Mouse (Mus musculus) mesoderm, embryonic 11.5 days (tissue): Measurements from ENCODE around the gene Dnah17.

ENCODE experiments used
- DNase-seq: peaks from one replicate; pipeline ENCODE4 v3.0.0-alpha.2; 2012; ENCODE audit warnings: low read depth, low spot score

The Dnah17 gene

DNA sequence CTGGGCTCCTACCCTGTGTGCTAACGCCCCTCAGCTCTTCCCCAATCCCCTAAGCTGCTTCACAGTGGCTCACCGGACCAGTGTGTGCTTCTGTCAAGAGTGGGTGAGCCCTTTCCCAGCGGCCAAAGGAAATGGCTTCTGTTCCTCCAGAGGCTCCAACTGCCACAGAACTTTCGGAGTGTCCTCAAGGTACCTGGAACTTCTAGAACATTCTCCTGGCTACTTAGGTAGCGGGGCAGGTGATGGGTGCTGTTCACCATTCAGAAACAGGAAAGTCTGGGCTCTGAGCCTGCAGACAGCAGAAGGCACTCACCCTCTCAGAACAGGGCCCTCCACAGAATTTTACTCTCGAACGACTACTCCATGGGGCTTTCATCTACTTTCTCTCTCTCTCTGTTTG, at the start of gene Dnah17:
TSS of gene Dnah17 (minus strand) at position 101 of the 400 bp plus-strand sequence.
- DNase-seq: no peak

DNA sequence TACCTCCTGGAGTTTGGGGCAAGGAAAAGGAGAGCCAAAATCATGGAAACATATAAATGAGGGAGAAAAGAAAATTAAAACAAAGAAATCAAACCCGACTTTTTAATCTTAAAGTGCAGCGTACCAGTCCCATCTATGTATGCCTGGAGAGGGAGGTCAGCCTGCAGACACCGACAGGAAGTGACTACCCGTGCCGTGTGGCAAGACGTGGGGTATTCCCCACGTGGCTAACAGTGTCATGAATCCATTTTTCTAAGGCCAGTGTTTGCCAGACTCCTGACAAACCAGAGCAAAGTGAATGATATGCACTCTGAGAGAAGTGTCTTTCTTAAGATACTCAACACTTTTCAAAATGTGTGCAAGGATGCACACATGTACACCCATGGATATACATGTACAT, 49.8 kb upstream of the Dnah17 start:
- DNase-seq: no peak

- no peak for DNase-seq
Observed at GRCm38 (mm10) chr11:118178236-118178635, 47.8 kb upstream of the Dnah17 start.

DNA sequence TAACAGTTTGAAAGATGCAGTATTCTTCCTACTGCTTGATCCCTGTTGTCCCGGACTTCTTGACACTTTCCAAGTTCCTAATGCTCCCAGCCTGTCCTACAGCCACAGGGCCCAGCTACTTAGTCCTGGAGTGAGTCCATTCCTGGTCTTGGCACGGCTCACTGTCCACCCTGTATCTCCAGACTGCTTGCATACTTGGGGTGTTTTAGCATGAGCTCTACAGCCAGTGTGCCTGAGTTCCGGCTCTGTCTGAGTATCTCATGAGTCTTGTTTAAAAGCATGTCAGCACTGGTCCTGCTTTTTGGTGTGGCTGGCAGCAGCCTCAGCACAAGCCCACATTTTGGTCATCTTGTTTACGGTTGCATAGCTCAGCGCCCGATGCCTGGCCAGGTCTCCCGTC, 44.3 kb upstream of the Dnah17 start:
- no peak for DNase-seq

DNA sequence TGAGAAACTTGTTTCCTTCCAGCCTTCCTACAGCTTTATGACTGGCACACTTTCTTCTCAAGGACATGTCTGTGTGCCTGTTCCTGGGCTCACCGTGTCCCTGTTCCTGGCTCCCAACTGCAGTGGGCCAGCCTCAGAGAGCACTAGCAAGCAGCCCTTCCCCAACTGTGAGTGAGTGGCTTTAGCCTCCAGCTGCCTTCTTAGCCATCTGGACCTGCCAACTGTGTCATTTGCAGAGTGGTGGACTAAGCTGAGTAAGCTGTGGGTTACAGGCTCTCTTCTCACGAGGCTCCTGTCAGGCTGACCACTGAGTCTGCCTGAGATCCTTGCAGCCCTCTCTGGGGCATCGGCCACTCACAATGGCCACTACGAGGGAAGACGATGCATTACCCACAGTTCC, 42.3 kb upstream of the Dnah17 start:
- no peak for DNase-seq

- DNase-seq: no peak
Observed at GRCm38 (mm10) chr11:118170333-118170732, 39.9 kb upstream of the Dnah17 start.

- DNase-seq: no peak
Observed at GRCm38 (mm10) chr11:118168714-118169113, 38.3 kb upstream of the Dnah17 start.

DNA sequence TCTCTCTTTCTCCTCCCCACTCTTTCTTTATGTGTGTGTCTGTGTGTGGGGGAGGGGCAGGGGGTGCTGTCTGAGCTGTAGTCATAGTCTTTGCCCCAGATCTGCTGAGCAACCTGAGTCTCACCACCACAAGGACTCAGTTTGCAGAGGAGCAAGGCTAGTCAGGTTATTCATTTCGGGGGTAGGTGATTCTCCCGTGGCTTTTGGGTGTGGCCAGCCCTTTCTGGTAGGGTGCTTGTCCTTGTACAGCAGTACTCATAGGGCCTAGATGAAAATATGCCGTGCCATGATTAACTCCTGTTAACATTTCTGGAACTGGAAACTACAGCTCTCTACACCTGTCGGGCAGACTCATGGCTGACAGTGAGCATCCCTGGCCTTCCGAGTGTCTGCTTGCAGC, 36.2 kb upstream of the Dnah17 start:
- no peak for DNase-seq

- no peak for DNase-seq
Observed at GRCm38 (mm10) chr11:118165681-118166080, 35.2 kb upstream of the Dnah17 start.

DNA sequence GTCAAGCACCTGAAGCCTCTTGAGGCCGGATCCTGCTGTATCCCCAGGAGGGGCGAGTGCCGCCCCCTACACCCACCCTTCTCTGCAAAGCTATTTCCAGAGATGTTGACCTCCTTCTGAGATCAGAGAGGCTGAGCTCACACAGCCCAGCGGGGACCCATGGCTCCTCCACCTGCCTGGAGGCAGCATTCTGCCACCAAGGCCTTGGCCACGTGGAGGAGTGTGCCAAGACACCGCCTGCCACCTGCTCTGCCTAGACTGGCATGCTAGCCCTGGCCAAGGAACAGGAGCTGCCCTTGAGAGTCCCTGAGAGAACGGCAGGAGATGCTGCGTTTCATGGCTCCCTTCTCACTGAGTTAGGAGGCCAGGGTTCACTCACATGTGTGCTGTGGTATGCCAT, 34.1 kb upstream of the Dnah17 start:
- no peak for DNase-seq

GRCm38 (mm10) chr11:118162245-118162644, 31.8 kb upstream of the Dnah17 start:
- no peak for DNase-seq

DNA sequence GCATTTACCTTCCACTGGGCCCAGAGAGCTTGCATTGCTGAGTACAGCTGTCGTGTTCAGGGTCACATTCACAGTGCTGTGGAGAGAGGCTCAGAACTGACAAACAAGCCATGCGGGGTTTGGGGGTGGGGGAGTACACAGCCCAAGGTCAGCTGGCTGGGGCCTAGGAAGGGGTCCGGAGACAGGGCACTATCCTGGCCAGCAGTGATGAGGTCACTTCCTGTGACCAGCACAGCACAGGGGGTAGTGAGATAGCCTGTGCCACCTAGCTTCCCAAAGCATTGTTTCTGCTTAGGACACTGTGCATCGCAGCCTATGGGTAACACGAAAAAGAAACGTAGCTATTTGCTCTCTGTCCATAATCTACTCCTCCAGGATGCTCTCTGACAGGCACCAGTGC, 30.8 kb upstream of the Dnah17 start:
- DNase-seq: no peak

DNA sequence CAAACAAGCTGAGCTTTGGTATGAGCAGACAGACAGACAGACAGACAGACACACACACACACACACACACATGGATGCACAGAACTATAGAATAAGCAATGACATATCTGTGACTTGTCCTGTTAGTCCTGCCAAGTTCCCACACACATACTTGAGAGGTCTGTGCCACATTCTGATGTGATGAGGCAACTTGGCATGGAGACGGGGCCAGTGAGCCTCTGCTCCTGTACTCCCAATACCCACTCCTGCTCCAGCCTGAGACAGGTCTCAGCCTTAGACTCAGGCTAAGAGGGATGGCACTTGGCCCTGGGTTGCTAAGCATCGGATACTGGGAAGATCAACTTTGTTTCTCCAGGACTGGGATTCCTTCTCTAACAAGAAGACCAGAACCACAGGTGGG, 30.3 kb upstream of the Dnah17 start:
- no peak for DNase-seq

DNA sequence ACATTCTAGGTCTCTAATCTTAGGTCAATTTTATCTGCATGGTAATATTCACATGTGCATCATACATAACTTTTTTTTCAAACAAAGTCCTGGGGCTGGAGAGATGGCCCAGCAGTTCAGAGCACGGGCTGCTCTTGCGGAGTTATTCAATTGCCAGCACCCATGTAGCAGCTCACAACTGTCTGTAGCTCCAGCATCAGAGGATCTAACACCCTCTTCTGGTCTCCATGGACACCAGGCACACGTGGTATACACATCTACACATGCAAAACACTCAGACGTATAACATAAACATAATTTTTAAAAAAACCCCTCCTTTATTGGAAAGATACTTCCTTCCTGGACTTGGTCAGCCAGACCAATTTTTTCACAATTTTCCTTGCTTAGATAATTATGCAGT, 28.3 kb upstream of the Dnah17 start:
- DNase-seq: no peak

- DNase-seq: no peak
Observed at GRCm38 (mm10) chr11:118156480-118157060, 26.1 kb upstream of the Dnah17 start.

- DNase-seq: no peak
Observed at GRCm38 (mm10) chr11:118152964-118153363, 22.5 kb upstream of the Dnah17 start.

- no peak for DNase-seq
Observed at GRCm38 (mm10) chr11:118151423-118152180, 21.2 kb upstream of the Dnah17 start.

GRCm38 (mm10) chr11:118150115-118150701, 19.8 kb upstream of the Dnah17 start:
- DNase-seq: no peak

- DNase-seq: no peak
Observed at GRCm38 (mm10) chr11:118147877-118148637, 17.6 kb upstream of the Dnah17 start.

DNA sequence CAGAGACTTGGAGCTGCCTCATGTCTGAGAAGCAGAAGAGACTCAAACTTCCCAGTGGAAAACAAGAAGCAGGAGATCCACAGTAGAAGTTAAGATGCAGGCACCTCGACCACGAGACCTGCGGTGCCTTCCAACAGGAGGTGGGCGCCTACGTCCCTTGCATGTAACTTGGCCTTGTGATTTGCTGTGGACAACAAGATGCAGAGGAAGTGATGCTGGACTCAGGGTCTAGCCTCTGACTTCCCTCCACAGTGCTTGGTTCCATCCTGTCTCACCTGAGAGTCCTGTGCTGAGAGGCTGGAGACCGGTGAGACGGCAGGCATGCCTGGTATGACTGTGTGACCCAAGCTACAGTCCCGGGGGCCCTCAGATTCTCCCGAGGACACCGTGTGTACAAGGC, 16.0 kb upstream of the Dnah17 start:
- no peak for DNase-seq

DNA sequence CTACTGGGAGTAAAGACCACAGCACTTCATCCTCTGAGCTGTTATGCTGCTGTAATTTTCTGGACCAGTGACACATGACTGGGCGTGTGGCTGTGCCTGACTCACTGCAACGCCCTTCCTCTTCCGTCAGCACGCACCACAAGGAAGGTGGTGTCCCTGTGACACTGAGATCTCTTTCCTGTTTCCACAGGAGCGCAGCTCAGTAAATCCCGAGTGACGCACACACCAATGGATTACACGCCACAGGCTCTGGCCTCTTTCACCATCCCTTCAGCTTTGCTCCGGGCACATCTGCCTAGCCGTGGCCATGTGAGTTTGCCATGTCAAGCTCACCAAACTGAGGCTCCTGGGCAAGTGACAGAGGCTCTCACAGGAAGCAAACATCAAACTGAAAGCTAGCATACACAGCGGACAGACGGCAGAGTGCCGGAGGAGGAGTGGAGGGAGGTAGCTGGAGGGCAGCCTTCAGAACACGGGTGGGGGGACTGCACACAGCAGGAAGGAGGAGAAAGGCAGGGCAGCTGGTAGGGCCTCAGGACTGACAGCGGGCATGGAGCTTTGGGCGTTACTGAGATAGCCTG, 15.4 kb upstream of the Dnah17 start:
- no peak for DNase-seq

DNA sequence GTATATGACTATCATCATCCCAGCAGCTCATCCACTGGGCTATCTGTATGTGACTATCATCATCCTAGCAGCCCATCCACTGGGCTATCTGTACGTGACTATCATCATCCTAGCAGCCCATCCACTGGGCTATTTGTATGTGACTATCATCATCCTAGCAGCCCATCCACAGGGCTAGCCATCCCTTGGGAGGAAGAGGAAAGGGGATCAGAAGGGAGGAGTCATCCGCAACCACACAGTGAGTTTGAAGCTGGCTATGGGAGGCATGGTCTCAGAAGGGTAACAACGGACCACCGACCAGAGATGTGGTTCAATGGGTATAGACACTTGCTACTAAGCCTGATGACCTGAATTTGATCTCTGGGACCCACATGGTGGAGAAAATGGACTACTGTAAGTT, 14.7 kb upstream of the Dnah17 start:
- no peak for DNase-seq
